Comparison of ENCODE assay signal across 8 mouse cellular contexts in the genomic region with DNA sequence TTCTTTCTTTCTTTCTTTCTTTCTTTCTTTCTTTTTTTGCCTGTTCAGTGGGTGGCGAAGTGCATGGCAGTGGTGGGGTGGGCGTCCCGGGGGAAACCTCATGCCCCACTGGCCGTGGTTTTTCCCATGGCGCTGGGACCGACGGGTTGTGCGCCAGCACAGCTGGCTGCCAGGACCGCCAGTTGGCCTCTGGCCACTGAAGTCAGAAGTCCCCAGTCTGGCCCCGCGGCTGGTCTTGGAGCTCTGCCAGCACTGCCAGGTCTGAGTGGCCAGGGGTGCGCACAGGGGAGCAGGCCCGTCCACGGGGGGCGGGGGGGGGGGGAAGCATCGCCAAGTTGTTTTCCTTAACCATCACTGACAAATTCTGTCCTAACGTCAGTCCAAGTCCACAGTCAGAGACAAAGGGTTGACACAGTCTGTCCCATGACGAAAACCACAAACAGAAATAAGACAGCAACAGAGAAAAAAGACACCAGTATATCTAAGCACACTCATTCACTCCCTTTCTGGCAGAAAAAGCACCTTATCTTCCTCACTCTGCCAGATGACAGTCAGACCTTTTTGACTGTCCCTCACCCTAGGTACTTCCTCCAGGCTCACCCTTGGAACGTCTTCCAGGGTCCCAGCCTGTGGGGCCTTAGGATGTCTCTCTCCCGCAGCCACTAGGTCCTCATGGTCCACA.
A peak's percentile ranks its signal among the peaks of the same experiment; 100 is the strongest.
DNase-seq lines count a peak whose midpoint lies in the region; ATAC-seq lines count a peak whose summit lies in the region.

No protein-coding gene starts in this region.

- H3K27me3 ChIP-seq in embryonic facial prominence, embryonic 14.5 days (replicated peaks; ENCODE audit: control insufficient read depth, insufficient read depth, low read length) = no peaks in the 10 kb centered on the region
- no peaks in the 10 kb centered on the region for H3K27me3 ChIP-seq in heart, embryonic 16.5 days (ENCODE audit: control insufficient read depth, insufficient read depth, low read length)
- H3K27me3 ChIP-seq in stomach, embryonic 14.5 days (ENCODE audit: control insufficient read depth, insufficient read depth, low read length) = no peaks in the 10 kb centered on the region

- H3K36me3 ChIP-seq in embryonic facial prominence, embryonic 14.5 days (ENCODE audit: control insufficient read depth, insufficient read depth, low read length) = no peaks in the 10 kb centered on the region
- H3K36me3 ChIP-seq in heart, embryonic 16.5 days (ENCODE audit: control insufficient read depth, insufficient read depth) = peaks cover 3% of the 10 kb centered on the region; the same call in 1 of the 2 replicates
- no peaks in the 10 kb centered on the region for H3K36me3 ChIP-seq in macrophage (ENCODE audit: inconsistent target)
- no peaks in the 10 kb centered on the region for H3K36me3 ChIP-seq in stomach, embryonic 14.5 days (ENCODE audit: control insufficient read depth, insufficient read depth, low read length)

- no peaks in the 10 kb centered on the region for H3K79me2 ChIP-seq in macrophage (ENCODE audit: inconsistent target)

- peak; percentile 67 for DNase-seq in 416B (ENCODE audit: low read depth)
- peak; percentile 56 for DNase-seq in NIH3T3 (ENCODE audit: low read depth)
- DNase-seq in embryonic facial prominence, embryonic 14.5 days (ENCODE audit: low spot score) = peak; percentile 50
- DNase-seq in kidney, postnatal 14 days = peak; percentile 84
- DNase-seq in layer of hippocampus, adult 9-10 months (ENCODE audit: low spot score) = no peak

- H3K27ac ChIP-seq in embryonic facial prominence, embryonic 14.5 days (replicated peaks; ENCODE audit: low read depth, low read length) = no peak overlapping the region
- peak overlapping the region; percentile 18; the same call in 1 of the 2 replicates for H3K27ac ChIP-seq in heart, embryonic 16.5 days (ENCODE audit: low read length)
- no peak overlapping the region for H3K27ac ChIP-seq in macrophage
- no peak overlapping the region for H3K27ac ChIP-seq in stomach, embryonic 14.5 days (ENCODE audit: low read length)

- H3K4me1 ChIP-seq in embryonic facial prominence, embryonic 14.5 days (ENCODE audit: control insufficient read depth, insufficient read depth, low read length) = no peaks in the 10 kb centered on the region
- H3K4me1 ChIP-seq in heart, embryonic 16.5 days (ENCODE audit: control insufficient read depth, insufficient read depth, low read length) = 0 out of 2 replicates have a peak, but pooled peaks cover 2% of the 10 kb centered on the region
- no peaks in the 10 kb centered on the region for H3K4me1 ChIP-seq in stomach, embryonic 14.5 days (ENCODE audit: control insufficient read depth, insufficient read depth, low read length)

- peak overlapping the region; percentile 61 for H3K4me2 ChIP-seq in embryonic facial prominence, embryonic 14.5 days (ENCODE audit: low read depth, low read length)
- peak overlapping the region; percentile 81 for H3K4me2 ChIP-seq in heart, embryonic 16.5 days (ENCODE audit: low read depth, low read length)
- H3K4me2 ChIP-seq in stomach, embryonic 14.5 days (replicated peaks; ENCODE audit: low read depth, low read length) = peak overlapping the region; percentile 44

- peak; percentile 72; the same call in 1 of the 2 replicates for ATAC-seq in embryonic facial prominence, embryonic 14.5 days (ENCODE audit: low read depth)
- ATAC-seq in heart, embryonic 16.5 days (replicated peaks; ENCODE audit: extremely low read depth, insufficient read depth, low FRiP score) = peak; percentile 88
- peak; percentile 65; the same call in 1 of the 2 replicates for ATAC-seq in stomach, embryonic 14.5 days (ENCODE audit: insufficient number of reproducible peaks, insufficient read depth, low FRiP score, low read depth)

- H3K9me3 ChIP-seq in embryonic facial prominence, embryonic 14.5 days (ENCODE audit: control insufficient read depth, low read length) = no peaks in the 10 kb centered on the region
- H3K9me3 ChIP-seq in heart, embryonic 16.5 days (replicated peaks; ENCODE audit: control insufficient read depth, low read length) = 0 out of 2 replicates have a peak, but pooled peaks cover 2% of the 10 kb centered on the region
- no peaks in the 10 kb centered on the region; the same call in 1 of the 2 replicates for H3K9me3 ChIP-seq in stomach, embryonic 14.5 days (ENCODE audit: control insufficient read depth, low read depth, low read length)

- WGBS in embryonic facial prominence, embryonic 14.5 days = 53% methylated on average over 20 of the region's 20 CpGs
- 29% methylated on average over 20 of the region's 20 CpGs for WGBS in heart, embryonic 16.5 days
- 39% methylated on average over 20 of the region's 20 CpGs for WGBS in macrophage (ENCODE audit: missing documents)
- WGBS in stomach, embryonic 14.5 days = 58% methylated on average over 20 of the region's 20 CpGs

- peak overlapping the region; percentile 27; the same call in 1 of the 2 replicates for H3K9ac ChIP-seq in embryonic facial prominence, embryonic 14.5 days (ENCODE audit: low read depth, low read length)
- H3K9ac ChIP-seq in heart, embryonic 16.5 days (ENCODE audit: low read length) = peak overlapping the region; percentile 73
- no peak overlapping the region for H3K9ac ChIP-seq in stomach, embryonic 14.5 days (replicated peaks; ENCODE audit: low read depth, low read length)

- peak overlapping the region; percentile 41 for H3K4me3 ChIP-seq in embryonic facial prominence, embryonic 14.5 days (ENCODE audit: low read depth, low read length)
- peak overlapping the region; percentile 65 for H3K4me3 ChIP-seq in heart, embryonic 16.5 days (ENCODE audit: low read length)
- peak overlapping the region; percentile 17; the same call in 1 of the 2 replicates for H3K4me3 ChIP-seq in macrophage (ENCODE audit: inconsistent target)
- H3K4me3 ChIP-seq in stomach, embryonic 14.5 days (ENCODE audit: low read depth, low read length) = peak overlapping the region; percentile 30; the same call in 1 of the 2 replicates
